Mouse (Mus musculus): ENCODE measurements at regions not wholly inside any gene's neighbourhood (a gene's known extent, or its start where the extent isn't known, plus 50 kb on each side); places are given as distances from the start of the nearest gene placed in this dataset.

GRCm38 (mm10) chr16:51107421-51107820 lies 516.5 kb upstream of the Ccdc54 start:
- Histone ChIP-seq H3K4me3 (ENCODE audit: extremely low read depth, insufficient read depth, insufficient read length) (no peak overlapping the region), H3K36me3 (ENCODE audit: control insufficient read depth, insufficient read depth, low read length) (no peaks in the 10 kb centered on the region), H3K27me3 (ENCODE audit: control insufficient read depth, insufficient read depth, low read length) (no peaks in the 10 kb centered on the region), H3K27ac (ENCODE audit: insufficient read depth, low read length) (no peak overlapping the region), H3K4me1 (ENCODE audit: control insufficient read depth, insufficient read depth, insufficient read length) (no peaks in the 10 kb centered on the region)
- WGBS, result 60% methylated on average over 4 of the region's 4 CpGs
- no peak for DNase-seq (ENCODE audit: low read depth in 1 of 2, low spot score in 2 of 2)
- TF ChIP-seq POLR2A (IDR thresholded peaks at IDR 0.05; ENCODE audit: low read depth, low read length) (no peak), CTCF (IDR thresholded peaks at IDR 0.05; ENCODE audit: extremely low read depth, insufficient read depth, insufficient read length, insufficient replicate concordance) (no peak)

- H3K36me3 ChIP-seq (ENCODE audit: control insufficient read depth, insufficient read depth, low read length), result no peaks in the 10 kb centered on the region
- H3K4me3 ChIP-seq (ENCODE audit: extremely low read depth, insufficient read depth, insufficient read length), result no peak overlapping the region
- no peaks in the 10 kb centered on the region for H3K4me1 ChIP-seq (ENCODE audit: control insufficient read depth, insufficient read depth, insufficient read length)
- 88% methylated on average over 7 of the region's 7 CpGs for WGBS
- no peak overlapping the region for H3K27ac ChIP-seq (ENCODE audit: insufficient read depth, low read length)
- DNase-seq (ENCODE audit: low read depth in 1 of 2, low spot score in 2 of 2), result no peak
- TF ChIP-seq POLR2A (IDR thresholded peaks at IDR 0.05; ENCODE audit: low read depth, low read length) (no peak), CTCF (IDR thresholded peaks at IDR 0.05; ENCODE audit: extremely low read depth, insufficient read depth, insufficient read length, insufficient replicate concordance) (no peak)
- H3K27me3 ChIP-seq (ENCODE audit: control insufficient read depth, insufficient read depth, low read length), result no peaks in the 10 kb centered on the region
Measured at GRCm38 (mm10) chr16:51086556-51086955, 495.6 kb upstream of the Ccdc54 start.

DNA sequence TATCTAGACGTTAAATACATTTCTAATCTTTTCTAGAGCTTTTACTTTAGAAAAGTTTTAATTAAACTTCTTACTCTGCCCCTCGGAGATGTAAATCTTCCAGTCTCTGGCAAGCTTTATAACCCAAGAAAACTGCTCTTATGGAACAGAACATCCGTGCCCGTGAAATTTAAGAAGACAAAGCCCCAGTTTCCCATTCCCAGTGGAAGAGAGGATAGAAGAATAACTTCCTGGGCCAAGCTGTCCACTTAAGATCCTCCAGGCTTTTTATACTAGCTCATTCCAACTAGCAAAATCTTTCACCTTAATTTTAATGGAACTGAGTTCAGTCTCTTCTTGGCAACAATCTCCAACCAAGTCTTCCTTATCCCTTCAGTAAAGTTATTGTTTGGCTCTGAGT lies 489.2 kb upstream of the Ccdc54 start:
- H3K27me3 ChIP-seq (ENCODE audit: control insufficient read depth, insufficient read depth, low read length), result no peaks in the 10 kb centered on the region
- H3K4me3 ChIP-seq (ENCODE audit: extremely low read depth, insufficient read depth, insufficient read length), result no peak overlapping the region
- no peaks in the 10 kb centered on the region for H3K36me3 ChIP-seq (ENCODE audit: control insufficient read depth, insufficient read depth, low read length)
- no peak for TF ChIP-seq POLR2A (IDR thresholded peaks at IDR 0.05; ENCODE audit: low read depth, low read length)
- TF ChIP-seq CTCF (IDR thresholded peaks at IDR 0.05; ENCODE audit: extremely low read depth, insufficient read depth, insufficient read length, insufficient replicate concordance), result no peak
- H3K4me1 ChIP-seq (ENCODE audit: control insufficient read depth, insufficient read depth, insufficient read length), result no peaks in the 10 kb centered on the region
- no peak for DNase-seq (ENCODE audit: low read depth in 1 of 2, low spot score in 2 of 2)
- 74% methylated on average over 4 of the region's 4 CpGs for WGBS
- no peak overlapping the region for H3K27ac ChIP-seq (ENCODE audit: insufficient read depth, low read length)

DNA sequence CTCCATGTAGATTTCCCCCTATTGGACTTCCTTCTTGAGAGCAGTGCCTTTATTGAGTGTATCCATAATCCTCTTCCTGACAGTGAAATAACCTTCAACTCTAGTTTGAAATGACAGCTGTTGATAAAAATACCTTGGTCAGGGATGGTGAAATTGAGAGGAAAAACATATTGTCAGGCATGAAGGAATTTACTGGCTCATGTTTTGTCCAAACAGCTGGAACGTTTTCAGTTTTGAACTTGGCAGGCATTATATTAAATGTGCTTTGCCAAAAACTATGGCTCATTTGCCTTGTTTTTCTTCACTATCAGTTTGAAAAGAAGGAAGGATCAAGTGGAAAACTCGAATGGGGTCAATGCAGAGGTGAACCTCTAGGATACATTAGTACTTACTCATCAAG lies 457.7 kb upstream of the Ccdc54 start:
- Histone ChIP-seq H3K4me3 (ENCODE audit: extremely low read depth, insufficient read depth, insufficient read length) (no peak overlapping the region), H3K27me3 (ENCODE audit: control insufficient read depth, insufficient read depth, low read length) (no peaks in the 10 kb centered on the region), H3K4me1 (ENCODE audit: control insufficient read depth, insufficient read depth, insufficient read length) (no peaks in the 10 kb centered on the region), H3K36me3 (ENCODE audit: control insufficient read depth, insufficient read depth, low read length) (no peaks in the 10 kb centered on the region), H3K27ac (ENCODE audit: insufficient read depth, low read length) (no peak overlapping the region)
- 81% methylated on average over 2 of the region's 2 CpGs for WGBS
- no peak for DNase-seq (ENCODE audit: low read depth in 1 of 2, low spot score in 2 of 2)
- TF ChIP-seq CTCF (IDR thresholded peaks at IDR 0.05; ENCODE audit: extremely low read depth, insufficient read depth, insufficient read length, insufficient replicate concordance) (no peak), POLR2A (IDR thresholded peaks at IDR 0.05; ENCODE audit: low read depth, low read length) (no peak)

GRCm38 (mm10) chr16:51048169-51048568 lies 457.2 kb upstream of the Ccdc54 start:
- no peaks in the 10 kb centered on the region for H3K27me3 ChIP-seq (ENCODE audit: control insufficient read depth, insufficient read depth, low read length)
- TF ChIP-seq POLR2A (IDR thresholded peaks at IDR 0.05; ENCODE audit: low read depth, low read length) (no peak), CTCF (IDR thresholded peaks at IDR 0.05; ENCODE audit: extremely low read depth, insufficient read depth, insufficient read length, insufficient replicate concordance) (no peak)
- H3K4me1 ChIP-seq (ENCODE audit: control insufficient read depth, insufficient read depth, insufficient read length), result no peaks in the 10 kb centered on the region
- no peaks in the 10 kb centered on the region for H3K36me3 ChIP-seq (ENCODE audit: control insufficient read depth, insufficient read depth, low read length)
- DNase-seq (ENCODE audit: low read depth in 1 of 2, low spot score in 2 of 2), result no peak
- 85% methylated on average over 4 of the region's 4 CpGs for WGBS
- H3K4me3 ChIP-seq (ENCODE audit: extremely low read depth, insufficient read depth, insufficient read length), result no peak overlapping the region
- H3K27ac ChIP-seq (ENCODE audit: insufficient read depth, low read length), result no peak overlapping the region

DNA sequence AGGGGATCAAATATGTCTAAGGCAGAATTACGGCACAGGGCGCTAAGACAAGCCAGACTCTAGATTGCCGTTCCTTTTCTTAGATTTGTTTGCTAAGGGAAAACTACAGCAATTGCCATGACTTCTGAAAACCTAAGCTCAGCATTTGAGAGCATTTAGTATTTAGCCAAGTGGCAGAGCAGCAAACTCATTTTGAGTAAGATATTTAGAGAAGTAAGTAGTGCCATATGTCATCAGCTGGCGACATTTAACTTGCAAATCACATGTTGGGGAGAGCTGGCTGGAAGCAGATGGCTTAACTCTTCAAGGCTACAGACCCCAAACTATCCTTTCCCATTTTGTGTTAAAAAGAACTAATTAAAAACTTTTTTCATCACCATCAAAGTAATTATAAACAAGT lies 450.4 kb upstream of the Ccdc54 start:
- 94% methylated on average over 4 of the region's 4 CpGs for WGBS
- no peaks in the 10 kb centered on the region for H3K4me1 ChIP-seq (ENCODE audit: control insufficient read depth, insufficient read depth, insufficient read length)

GRCm38 (mm10) chr16:51002876-51003275 lies 411.9 kb upstream of the Ccdc54 start:
- H3K27ac ChIP-seq (ENCODE audit: insufficient read depth, low read length), result no peak overlapping the region
- no peak overlapping the region for H3K4me3 ChIP-seq (ENCODE audit: extremely low read depth, insufficient read depth, insufficient read length)
- H3K27me3 ChIP-seq (ENCODE audit: control insufficient read depth, insufficient read depth, low read length), result no peaks in the 10 kb centered on the region
- DNase-seq (ENCODE audit: low read depth in 1 of 2, low spot score in 2 of 2), result no peak
- TF ChIP-seq POLR2A (IDR thresholded peaks at IDR 0.05; ENCODE audit: low read depth, low read length), result no peak
- no peaks in the 10 kb centered on the region for H3K4me1 ChIP-seq (ENCODE audit: control insufficient read depth, insufficient read depth, insufficient read length)
- H3K36me3 ChIP-seq (ENCODE audit: control insufficient read depth, insufficient read depth, low read length), result no peaks in the 10 kb centered on the region

More for the DNA sequence above, 450.4 kb upstream of the Ccdc54 start:
- no peak overlapping the region for H3K4me3 ChIP-seq (ENCODE audit: extremely low read depth, insufficient read depth, insufficient read length)
- TF ChIP-seq CTCF (IDR thresholded peaks at IDR 0.05; ENCODE audit: extremely low read depth, insufficient read depth, insufficient read length, insufficient replicate concordance) (no peak), POLR2A (IDR thresholded peaks at IDR 0.05; ENCODE audit: low read depth, low read length) (no peak)
- no peak for DNase-seq (ENCODE audit: low read depth in 1 of 2, low spot score in 2 of 2)
- H3K27me3 ChIP-seq (ENCODE audit: control insufficient read depth, insufficient read depth, low read length), result no peaks in the 10 kb centered on the region
- H3K27ac ChIP-seq (ENCODE audit: insufficient read depth, low read length), result no peak overlapping the region
- no peaks in the 10 kb centered on the region for H3K36me3 ChIP-seq (ENCODE audit: control insufficient read depth, insufficient read depth, low read length)
